Comparison of ENCODE assay signal across 8 mouse cellular contexts in genomic region chr1:191855136-191855878, GRCm38 (mm10). TPM values are rescaled to one million over a fixed set of nuclear protein-coding genes. Genes with fewer than 3 reads are reported as not detected.
A peak's percentile ranks its signal among the peaks of the same experiment; 100 is the strongest.
DNase-seq lines count a peak whose midpoint lies in the region; ATAC-seq and TF ChIP-seq lines count a peak whose summit lies in the region.
"Had no signal": no experiment of that assay in that cellular context is flagged by ENCODE, and none has a peak within 500 bp of the region (broad histone marks: within the 10 kb centered on the region; RNA-seq: fewer than 3 reads in every experiment).

No protein-coding gene starts in this region.

- H3K4me3 ChIP-seq in lung, embryonic 15.5 days, result no peak overlapping the region
- H3K4me3 ChIP-seq in lung, postnatal 0 days (ENCODE audit: low read depth, low read length), result no peak overlapping the region
- H3K4me3 ChIP-seq in stomach, embryonic 14.5 days (ENCODE audit: low read depth, low read length), result no peak overlapping the region
- no peak overlapping the region for H3K4me3 ChIP-seq in gastrocnemius, adult 2 months

- DNase-seq in lung, postnatal 0 days (ENCODE audit: low spot score), result no peak
- DNase-seq in adrenal gland, postnatal 14 days, result peak; percentile 89
- DNase-seq in gastrocnemius, adult 2 months, result no peak
- no peak for DNase-seq in kidney, postnatal 25 days
- DNase-seq: cerebellum, adult 11 months had no signal

- H3K9me3 ChIP-seq in lung, embryonic 15.5 days, result no peaks in the 10 kb centered on the region
- H3K9me3 ChIP-seq in lung, postnatal 0 days (ENCODE audit: low read length), result no peaks in the 10 kb centered on the region
- H3K9me3 ChIP-seq in stomach, embryonic 14.5 days (ENCODE audit: control insufficient read depth, low read depth, low read length), result no peaks in the 10 kb centered on the region

- H3K27ac ChIP-seq in lung, embryonic 15.5 days, result no peak overlapping the region
- no peak overlapping the region for H3K27ac ChIP-seq in lung, postnatal 0 days (ENCODE audit: low read length)
- no peak overlapping the region for H3K27ac ChIP-seq in stomach, embryonic 14.5 days (ENCODE audit: low read length)
- H3K27ac ChIP-seq in gastrocnemius, adult 2 months, result no peak overlapping the region

- WGBS in lung, embryonic 15.5 days, result 56% methylated on average over 10 of the region's 10 CpGs
- 54% methylated on average over 10 of the region's 10 CpGs for WGBS in lung, postnatal 0 days
- 54% methylated on average over 10 of the region's 10 CpGs for WGBS in stomach, embryonic 14.5 days

- H3K9ac ChIP-seq in lung, embryonic 15.5 days, result no peak overlapping the region
- H3K9ac ChIP-seq in lung, postnatal 0 days (replicated peaks; ENCODE audit: low read depth), result no peak overlapping the region
- H3K9ac ChIP-seq in stomach, embryonic 14.5 days (replicated peaks; ENCODE audit: low read depth, low read length), result no peak overlapping the region

- no peak overlapping the region for H3K4me2 ChIP-seq in lung, embryonic 15.5 days
- H3K4me2 ChIP-seq in lung, postnatal 0 days (replicated peaks; ENCODE audit: low read depth, low read length), result no peak overlapping the region
- no peak overlapping the region for H3K4me2 ChIP-seq in stomach, embryonic 14.5 days (replicated peaks; ENCODE audit: low read depth, low read length)

- no peaks in the 10 kb centered on the region for H3K27me3 ChIP-seq in lung, embryonic 15.5 days
- H3K27me3 ChIP-seq in lung, postnatal 0 days (replicated peaks; ENCODE audit: insufficient read depth, low read length), result no peaks in the 10 kb centered on the region
- H3K27me3 ChIP-seq in stomach, embryonic 14.5 days (ENCODE audit: control insufficient read depth, insufficient read depth, low read length), result no peaks in the 10 kb centered on the region

- no peak for TF ChIP-seq EP300 in lung, postnatal 0 days (IDR thresholded peaks at IDR 0.05)

- no peaks in the 10 kb centered on the region for H3K36me3 ChIP-seq in lung, embryonic 15.5 days
- H3K36me3 ChIP-seq in lung, postnatal 0 days (ENCODE audit: insufficient read depth, low read length), result no peaks in the 10 kb centered on the region
- no peaks in the 10 kb centered on the region for H3K36me3 ChIP-seq in stomach, embryonic 14.5 days (ENCODE audit: control insufficient read depth, insufficient read depth, low read length)

- no peak for TF ChIP-seq CTCF in lung, postnatal 0 days (IDR thresholded peaks at IDR 0.05)
- TF ChIP-seq CTCF in gastrocnemius, adult 2 months (IDR thresholded peaks at IDR 0.05), result no peak

- ATAC-seq in lung, embryonic 15.5 days (ENCODE audit: borderline replicate concordance, extremely low read depth, low FRiP score, low TSS enrichment), result peak; percentile 77; the same call in 1 of the 2 replicates
- no peak; the same call in 1 of the 2 replicates for ATAC-seq in lung, postnatal 0 days
- ATAC-seq in hematopoietic stem cell, adult 5-6 weeks (replicated peaks in 1 of 2; ENCODE audit: insufficient read depth in 1 of 2, low FRiP score in 2 of 2, low TSS enrichment in 1 of 2, low read depth in 1 of 2, poor library complexity in 2 of 2, severe bottlenecking in 2 of 2), result peak; percentile 30 to 59; a peak in 2 of 4 replicates
- peak; percentile 77; the same call in 1 of the 2 replicates for ATAC-seq in stomach, embryonic 14.5 days (ENCODE audit: insufficient number of reproducible peaks, insufficient read depth, low FRiP score, low read depth)

- intact Hi-C loops in gastrocnemius, adult 2 months (cut with DNase I), result no loop called here

- no peaks in the 10 kb centered on the region for H3K4me1 ChIP-seq in lung, embryonic 15.5 days
- no peaks in the 10 kb centered on the region for H3K4me1 ChIP-seq in lung, postnatal 0 days (ENCODE audit: insufficient read depth, low read depth, low read length)
- no peaks in the 10 kb centered on the region for H3K4me1 ChIP-seq in stomach, embryonic 14.5 days (ENCODE audit: control insufficient read depth, insufficient read depth, low read length)

RNA-seq across cellular contexts. Expression of gene Nek2, which starts 34.1 kb away (rescaled TPM):
- polyA plus RNA-seq in lung, embryonic 15.5 days (2015; fragmentation: Nextera tagmentation; extraction: Ambion mirVana), result 49.6 and 53.9 TPM in 2 replicates
- polyA plus RNA-seq in lung, postnatal 0 days (2015; fragmentation: Nextera tagmentation; extraction: Ambion mirVana), result 4.8 and 5.9 TPM in 2 replicates
- total RNA-seq in adrenal gland, postnatal 14 days (2021), result 9.3 and 10.0 TPM in 2 replicates
- total RNA-seq in hematopoietic stem cell, adult 5-6 weeks (2017), result 24.4 and 25.0 TPM in 2 replicates
- 26.7 and 31.0 TPM in 2 replicates for polyA plus RNA-seq in stomach, embryonic 14.5 days (2014; fragmentation: Nextera tagmentation; extraction: Ambion mirVana)
- total RNA-seq in gastrocnemius, adult 2 months (2021), result under 1 TPM; 0.26 to 0.33 TPM

RNA-seq across cellular contexts. Expression of gene Slc30a1, which starts 51.3 kb away (rescaled TPM):
- 3.1 and 3.2 TPM in 2 replicates for polyA plus RNA-seq in lung, embryonic 15.5 days (2015; fragmentation: Nextera tagmentation; extraction: Ambion mirVana)
- polyA plus RNA-seq in lung, postnatal 0 days (2015; fragmentation: Nextera tagmentation; extraction: Ambion mirVana), result 5.2 and 5.6 TPM in 2 replicates
- total RNA-seq in adrenal gland, postnatal 14 days (2021), result 17.8 and 25.2 TPM in 2 replicates
- 5.7 and 6.5 TPM in 2 replicates for total RNA-seq in hematopoietic stem cell, adult 5-6 weeks (2017)
- polyA plus RNA-seq in stomach, embryonic 14.5 days (2014; fragmentation: Nextera tagmentation; extraction: Ambion mirVana), result 1.5 and 1.7 TPM in 2 replicates
- 1 to 10 TPM; 5.8 to 6.4 TPM for total RNA-seq in gastrocnemius, adult 2 months (2021)
